Mouse (Mus musculus): ENCODE data around the gene Sh3bgrl. TPM values are rescaled to one million over a fixed set of nuclear protein-coding genes. Genes with fewer than 3 reads are reported as not detected.

Gene Sh3bgrl
- total RNA-seq, 4 experiments from 2014 or later = 6.8 to 10.7 (median 8.4) TPM

- no peak for DNase-seq (ENCODE audit: low spot score in 2 of 2)
Observed at GRCm38 (mm10) chrX:109131834-109132233, 36.7 kb downstream of the Sh3bgrl start.

GRCm38 (mm10) chrX:109132463-109132862, 37.3 kb downstream of the Sh3bgrl start:
- no peak for DNase-seq (ENCODE audit: low spot score in 2 of 2)

- DNase-seq (ENCODE audit: low spot score in 2 of 2) = no peak
Observed at GRCm38 (mm10) chrX:109133500-109133899, 38.3 kb downstream of the Sh3bgrl start.

GRCm38 (mm10) chrX:109136306-109136705, 41.1 kb downstream of the Sh3bgrl start:
- no peak for DNase-seq (ENCODE audit: low spot score in 2 of 2)

GRCm38 (mm10) chrX:109136820-109137219, 41.7 kb downstream of the Sh3bgrl start:
- no peak for DNase-seq (ENCODE audit: low spot score in 2 of 2)

- no peak for DNase-seq (ENCODE audit: low spot score in 2 of 2)
Observed at GRCm38 (mm10) chrX:109137295-109137694, 42.1 kb downstream of the Sh3bgrl start.

- no peak for DNase-seq (ENCODE audit: low spot score in 2 of 2)
Observed at GRCm38 (mm10) chrX:109141337-109141870, 46.2 kb downstream of the Sh3bgrl start.

- DNase-seq (ENCODE audit: low spot score in 2 of 2) = no peak
Observed at GRCm38 (mm10) chrX:109142281-109142680, 47.1 kb downstream of the Sh3bgrl start.

- no peak for DNase-seq (ENCODE audit: low spot score in 2 of 2)
Observed at GRCm38 (mm10) chrX:109145779-109146178, 50.6 kb downstream of the Sh3bgrl start.

GRCm38 (mm10) chrX:109147108-109147507, 51.9 kb downstream of the Sh3bgrl start:
- no peak for DNase-seq (ENCODE audit: low spot score in 2 of 2)

- DNase-seq (ENCODE audit: low spot score in 2 of 2) = no peak
Observed at GRCm38 (mm10) chrX:109151228-109151627, 56.1 kb downstream of the Sh3bgrl start.

GRCm38 (mm10) chrX:109160326-109160725, 65.2 kb downstream of the Sh3bgrl start:
- DNase-seq (ENCODE audit: low spot score in 2 of 2) = no peak

GRCm38 (mm10) chrX:109160901-109161300, 65.7 kb downstream of the Sh3bgrl start:
- no peak for DNase-seq (ENCODE audit: low spot score in 2 of 2)

- DNase-seq (ENCODE audit: low spot score in 2 of 2) = no peak
Observed at GRCm38 (mm10) chrX:109175038-109175437, 79.9 kb downstream of the Sh3bgrl start.

GRCm38 (mm10) chrX:109175470-109175869, 80.3 kb downstream of the Sh3bgrl start:
- DNase-seq (ENCODE audit: low spot score in 2 of 2) = no peak

GRCm38 (mm10) chrX:109184706-109185478, 89.7 kb downstream of the Sh3bgrl start:
- no peak for DNase-seq (ENCODE audit: low spot score in 2 of 2)

GRCm38 (mm10) chrX:109189607-109190006, 94.4 kb downstream of the Sh3bgrl start:
- DNase-seq (ENCODE audit: low spot score in 2 of 2) = no peak

GRCm38 (mm10) chrX:109190969-109191368, 95.8 kb downstream of the Sh3bgrl start:
- DNase-seq (ENCODE audit: low spot score in 2 of 2) = no peak

- DNase-seq (ENCODE audit: low spot score in 2 of 2) = no peak
Observed at GRCm38 (mm10) chrX:109191436-109191835, 96.3 kb downstream of the Sh3bgrl start.

- no peak for DNase-seq (ENCODE audit: low spot score in 2 of 2)
Observed at GRCm38 (mm10) chrX:109196468-109196867, 101.3 kb downstream of the Sh3bgrl start, which contains the start of gene Gm6377. Gene Gm6377, plus strand, starts transcription at chrX:109196756.

GRCm38 (mm10) chrX:109207843-109208242, 112.7 kb downstream of the Sh3bgrl start:
- DNase-seq (ENCODE audit: low spot score in 2 of 2) = no peak

- no peak for DNase-seq (ENCODE audit: low spot score in 2 of 2)
Observed at GRCm38 (mm10) chrX:109228720-109229119, 133.6 kb downstream of the Sh3bgrl start.
